Mouse (Mus musculus) CD4-positive, CD25-positive, alpha-beta regulatory T cell, adult 2 months (primary cell): ENCODE results near the gene Ptpro.
A peak's percentile ranks its signal among the peaks of the same experiment; 100 is the strongest.

Experiments used
- DNase-seq: peaks from one replicate; pipeline ENCODE4 v3.0.0-alpha.2; 2012; ENCODE audit warnings: low read depth, low spot score

Ptpro gene

DNA sequence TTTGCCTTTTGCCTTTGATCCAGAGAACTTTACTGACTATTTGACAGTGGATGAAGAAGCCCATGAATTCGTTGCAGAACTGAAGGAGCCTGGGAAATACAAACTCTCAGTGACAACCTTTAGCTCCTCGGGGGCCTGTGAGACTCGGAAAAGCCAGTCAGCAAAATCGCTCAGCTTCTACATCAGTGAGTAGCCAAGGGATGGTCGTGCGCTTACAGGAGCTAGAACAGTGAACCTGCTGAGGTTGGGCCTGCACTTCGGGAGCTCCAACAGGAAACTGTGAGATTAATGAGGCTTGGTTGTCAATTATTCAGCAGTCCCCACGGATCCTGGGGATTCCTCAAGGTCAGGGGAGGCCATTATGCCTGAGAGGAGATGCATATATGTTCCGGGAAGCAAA is 130.4 kb downstream of the Ptpro start:
- no peak for DNase-seq

DNA sequence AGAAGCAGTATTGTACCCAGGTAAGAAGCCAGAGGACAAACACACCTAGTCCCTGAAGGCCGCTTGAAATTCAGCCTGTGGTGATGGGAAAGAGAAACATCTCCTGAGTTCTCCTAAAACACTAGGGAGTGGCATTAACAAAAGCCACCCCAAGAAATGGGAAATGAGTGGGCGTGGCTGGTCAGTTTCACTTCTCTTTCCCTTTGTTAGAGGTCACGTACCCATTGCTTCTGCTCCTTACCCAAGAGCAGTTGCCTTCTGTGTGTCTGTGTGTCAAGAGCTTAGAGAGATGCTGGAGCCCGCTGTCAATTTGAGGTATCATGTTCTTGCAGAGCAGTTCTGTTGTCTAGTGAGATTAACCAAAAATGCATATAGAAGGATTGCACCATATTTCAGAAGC is 134.2 kb downstream of the Ptpro start:
- no peak for DNase-seq

DNA sequence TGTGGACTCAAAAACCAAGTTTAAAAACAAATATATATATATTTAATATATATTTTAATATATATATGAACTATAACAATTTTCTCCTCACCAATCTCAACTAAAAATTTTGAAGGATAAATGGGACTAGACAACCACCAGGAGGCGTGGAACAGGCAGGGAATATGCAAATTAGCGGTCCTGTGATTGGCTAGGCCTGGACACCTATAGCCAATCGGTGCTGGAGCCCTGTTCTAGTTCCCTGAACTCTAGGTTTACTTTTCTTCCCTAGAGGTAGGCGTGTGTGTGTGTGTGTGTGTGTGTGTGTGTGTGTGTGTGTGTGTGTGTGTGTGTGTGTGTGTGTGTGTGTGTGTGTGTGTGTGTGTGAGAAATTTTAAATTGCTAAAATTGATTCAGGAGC is 134.8 kb downstream of the Ptpro start:
- no peak for DNase-seq

DNA sequence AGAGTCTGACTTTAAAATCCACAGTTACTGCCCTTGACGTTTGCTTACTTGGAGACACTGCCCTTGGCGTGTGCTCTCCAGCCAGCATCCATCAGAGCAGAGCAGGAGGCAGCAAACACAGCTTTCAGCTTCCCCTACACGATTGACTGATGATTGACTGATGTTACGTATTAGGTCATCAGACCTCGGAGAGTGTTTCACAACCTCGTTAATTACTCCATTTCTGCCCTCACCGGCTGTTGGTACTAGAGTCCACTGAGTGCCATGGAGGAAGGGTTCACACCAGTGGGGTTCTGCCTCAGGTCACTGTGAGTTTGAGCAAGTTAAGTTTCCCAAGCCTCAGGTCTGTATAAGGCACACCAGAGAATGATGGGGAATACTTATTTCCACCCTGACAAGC is 143.0 kb downstream of the Ptpro start:
- DNase-seq: no peak

DNA sequence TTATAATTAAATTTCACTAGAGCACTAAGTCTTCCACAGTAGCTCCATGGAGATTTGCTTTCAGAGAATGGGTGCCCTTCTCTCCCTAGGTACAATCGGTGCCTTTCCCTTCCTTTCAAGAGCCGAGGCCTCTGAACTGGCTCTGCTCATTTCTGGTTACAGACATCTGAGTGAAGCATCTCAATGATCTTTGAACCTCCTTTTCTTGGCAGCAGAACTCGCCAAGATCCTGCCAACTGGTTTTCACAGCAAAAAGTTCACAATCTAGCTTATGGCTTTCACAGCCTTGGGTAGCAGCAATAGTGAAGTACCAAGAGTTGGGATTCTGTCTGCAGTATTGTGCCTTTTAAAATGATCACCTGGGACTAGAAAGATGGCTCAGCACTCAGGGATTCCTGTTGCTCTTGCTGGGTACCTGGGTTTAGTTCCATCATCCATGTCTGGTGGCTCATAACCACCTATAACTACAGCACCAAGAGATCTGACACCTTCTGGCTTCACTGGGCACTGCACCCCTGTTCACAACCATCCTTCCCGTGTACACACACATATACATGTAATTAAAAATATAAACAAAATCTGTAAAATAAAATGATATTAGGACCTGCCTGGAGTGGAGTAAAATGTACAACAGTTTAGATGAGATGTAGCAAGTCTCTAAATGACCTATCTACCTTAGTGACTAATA is 144.1 kb downstream of the Ptpro start:
- no peak for DNase-seq

DNA sequence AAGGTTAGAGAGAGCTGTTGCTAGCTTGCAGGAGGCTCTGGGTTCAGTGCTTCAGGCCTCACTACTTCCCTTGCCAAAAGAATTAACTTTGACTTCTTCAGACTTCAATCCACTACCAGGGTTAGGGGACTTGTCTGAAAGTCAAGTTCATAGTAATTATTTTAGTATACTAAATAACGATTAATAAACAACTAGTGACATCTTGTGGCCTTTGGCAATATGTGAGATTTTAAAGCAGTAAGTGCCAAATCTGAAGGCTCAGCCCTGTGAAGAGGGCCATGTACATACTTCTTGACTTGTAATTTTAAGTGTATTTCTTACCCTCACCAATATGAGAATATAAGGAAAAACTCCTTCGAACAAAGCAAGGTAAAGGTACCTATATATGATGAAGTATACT is 145.2 kb downstream of the Ptpro start:
- no peak for DNase-seq

DNA sequence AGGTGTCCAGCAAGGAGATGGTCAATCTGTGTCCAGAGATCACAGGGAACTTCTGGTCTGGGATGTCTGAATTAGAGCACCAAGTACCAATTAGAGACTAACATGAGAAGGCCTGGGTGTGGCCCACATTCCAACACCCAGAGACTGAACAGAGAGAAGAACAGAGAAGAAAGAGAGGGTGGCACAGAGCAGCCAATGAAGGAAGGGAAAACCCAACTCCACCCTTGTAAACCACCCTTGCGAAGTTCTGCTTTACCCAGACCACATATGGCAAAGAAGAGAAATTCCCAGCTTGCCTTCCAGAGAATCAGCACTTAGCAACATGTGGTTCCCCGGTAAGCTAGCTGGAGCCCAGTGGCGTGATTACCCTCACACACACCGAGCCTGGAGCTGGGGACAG is 152.1 kb downstream of the Ptpro start:
- DNase-seq: no peak

DNA sequence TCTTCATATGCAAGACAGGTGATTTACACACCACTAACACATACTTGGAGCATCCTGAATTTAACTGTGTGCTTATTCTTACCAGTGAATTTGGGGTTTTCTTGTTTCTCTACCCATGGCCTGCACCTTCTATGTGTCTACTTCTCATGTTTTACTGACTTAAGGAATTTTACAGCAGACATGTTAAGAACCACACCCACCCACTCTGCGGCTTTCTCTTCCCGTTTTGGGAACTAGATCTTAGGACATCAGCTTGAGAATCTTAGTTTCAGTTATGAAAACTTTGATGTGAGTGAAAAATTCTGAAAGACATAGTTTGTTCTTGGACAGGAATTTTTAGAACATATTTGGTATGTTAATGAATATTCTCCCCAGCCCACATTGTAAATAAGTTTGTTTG is 153.6 kb downstream of the Ptpro start:
- no peak for DNase-seq

DNA sequence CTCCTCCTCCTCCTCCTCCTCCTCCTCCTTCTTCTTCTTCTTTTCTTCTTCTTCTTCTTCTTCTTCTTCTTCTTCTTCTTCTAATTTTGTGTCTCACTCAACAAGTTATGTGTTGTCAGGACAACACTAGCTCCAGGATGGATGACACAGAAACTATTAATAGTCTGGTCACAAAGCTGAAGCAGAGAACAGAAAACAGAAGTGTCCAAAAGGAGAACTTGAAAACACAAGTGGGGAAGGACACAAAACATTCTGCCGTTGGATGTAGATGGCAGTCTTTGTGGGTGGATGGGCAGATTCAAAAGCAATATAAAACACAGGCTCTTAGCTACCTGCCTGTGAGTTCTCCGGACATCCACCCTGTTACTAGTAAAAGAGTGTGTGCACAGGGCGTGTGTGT is 158.4 kb downstream of the Ptpro start:
- no peak for DNase-seq

DNA sequence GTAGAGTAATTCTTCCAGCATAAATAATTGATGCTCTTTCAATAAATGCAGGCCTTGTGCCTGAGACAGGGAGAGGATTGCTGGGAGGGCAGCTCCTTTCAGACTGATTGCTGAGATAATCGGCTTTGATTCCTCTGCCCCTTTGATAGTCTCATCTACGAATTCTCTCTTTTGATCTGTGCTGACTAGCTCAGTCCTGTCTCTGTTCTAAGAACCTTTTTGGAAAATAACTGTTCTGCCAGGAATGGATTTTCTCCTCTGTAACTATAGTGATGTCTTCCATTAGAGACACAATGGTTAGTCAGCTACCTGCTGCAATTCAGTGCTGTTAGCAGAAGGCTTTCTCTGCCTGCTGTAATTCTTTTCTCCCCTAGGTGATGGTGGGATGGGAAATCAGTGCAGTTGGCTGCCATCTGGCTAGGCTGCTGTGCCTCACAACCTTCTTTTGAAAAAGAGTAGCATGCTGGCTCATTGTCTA is 159.8 kb downstream of the Ptpro start:
- no peak for DNase-seq

DNA sequence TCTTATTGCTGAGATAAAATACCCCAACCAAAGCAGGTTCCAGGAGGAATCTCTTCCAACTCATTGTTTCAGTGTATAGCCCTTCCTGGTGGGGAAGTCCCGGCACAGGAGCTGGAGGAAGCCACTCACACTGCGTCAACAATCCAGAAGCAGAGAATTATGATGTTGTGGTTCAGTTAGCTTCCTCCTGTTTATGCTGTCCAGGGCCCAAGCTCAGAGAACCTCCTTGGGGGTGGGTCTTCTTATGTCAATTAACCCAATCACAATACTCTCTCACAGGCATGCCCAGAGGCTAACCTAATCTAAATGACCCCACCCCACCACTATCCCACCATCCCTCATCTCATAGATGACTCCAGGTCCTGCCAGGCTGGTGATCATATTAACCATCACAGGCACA is 160.9 kb downstream of the Ptpro start:
- no peak for DNase-seq

DNA sequence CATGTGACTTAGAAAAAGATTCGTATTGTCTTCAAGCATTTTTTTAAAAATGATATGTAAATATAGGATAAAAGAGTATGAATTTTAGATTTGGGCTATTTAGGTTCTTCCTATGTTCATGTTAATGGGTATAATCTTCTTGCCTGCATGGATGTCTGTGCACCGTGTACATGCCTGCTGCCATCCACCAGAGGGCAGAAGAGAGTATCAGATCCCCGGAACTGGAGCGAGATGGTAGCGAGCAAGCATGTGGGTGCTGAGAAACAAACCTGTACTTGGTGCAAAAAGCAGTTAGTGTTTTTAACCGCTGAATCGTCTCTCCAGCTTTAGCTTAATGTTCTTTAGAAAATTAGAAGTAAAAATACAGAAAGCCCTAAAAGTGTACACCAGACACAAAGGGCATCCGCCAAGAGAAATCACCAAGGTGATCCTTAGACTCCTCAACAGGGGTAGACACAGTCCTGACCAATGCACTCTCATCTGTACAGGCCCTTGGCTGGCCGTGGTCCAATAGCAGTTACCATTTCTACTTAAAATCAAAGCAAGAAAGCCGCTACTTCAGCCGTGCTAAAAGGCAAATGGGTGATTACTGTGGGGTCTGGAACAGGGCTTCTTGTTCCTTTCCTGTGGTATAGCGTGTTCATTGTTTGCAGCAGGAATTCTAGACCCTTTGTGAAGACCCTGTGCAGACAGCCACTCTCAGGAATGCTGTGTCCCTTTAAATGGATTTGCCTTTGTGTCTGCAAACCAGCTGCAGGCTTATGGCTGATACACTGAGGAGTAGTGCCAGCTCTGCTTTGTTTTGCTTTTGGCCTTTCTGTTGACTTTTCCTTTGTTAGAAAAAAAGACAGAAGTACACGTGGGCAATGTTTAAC is 162.6 kb downstream of the Ptpro start:
- peak; percentile 69 for DNase-seq

DNA sequence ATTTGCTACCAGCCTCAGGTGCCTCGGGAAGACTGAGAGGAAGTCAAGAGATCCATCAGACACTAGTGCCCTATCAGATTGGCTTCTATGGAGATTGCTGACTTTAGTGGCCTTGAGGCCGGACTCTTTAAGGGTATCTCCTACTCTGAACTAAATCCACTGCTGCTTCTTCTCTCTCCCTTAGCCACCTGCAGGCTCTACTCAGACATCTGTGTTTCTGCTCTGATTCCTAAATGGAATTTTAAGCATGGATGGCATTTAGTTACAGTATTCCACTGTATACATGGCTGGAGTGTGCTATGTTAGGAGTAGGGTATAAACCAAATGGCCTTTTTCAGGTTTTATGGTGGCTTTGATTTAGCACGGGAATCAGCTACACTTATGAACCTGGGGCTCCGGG is 170.7 kb downstream of the Ptpro start:
- no peak for DNase-seq

DNA sequence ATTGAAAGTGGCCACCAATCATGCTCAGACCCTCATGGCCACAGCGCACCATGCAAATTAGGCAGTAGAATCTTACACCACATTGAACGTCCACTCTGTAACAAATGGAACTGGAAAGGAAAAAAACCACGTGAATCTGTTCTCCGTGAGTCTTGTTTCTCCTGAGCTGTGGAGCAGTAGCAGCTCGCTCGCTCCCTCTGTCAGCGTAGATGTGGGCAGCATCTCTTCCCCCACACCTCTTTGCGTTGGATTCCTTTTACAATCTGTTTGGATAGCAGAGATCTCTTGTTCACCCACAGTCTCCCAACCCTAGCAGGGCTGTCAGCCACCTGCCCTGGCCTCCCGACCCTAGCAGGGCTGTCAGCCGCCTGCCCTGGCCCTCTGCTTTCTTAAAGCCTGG is 171.7 kb downstream of the Ptpro start:
- no peak for DNase-seq

DNA sequence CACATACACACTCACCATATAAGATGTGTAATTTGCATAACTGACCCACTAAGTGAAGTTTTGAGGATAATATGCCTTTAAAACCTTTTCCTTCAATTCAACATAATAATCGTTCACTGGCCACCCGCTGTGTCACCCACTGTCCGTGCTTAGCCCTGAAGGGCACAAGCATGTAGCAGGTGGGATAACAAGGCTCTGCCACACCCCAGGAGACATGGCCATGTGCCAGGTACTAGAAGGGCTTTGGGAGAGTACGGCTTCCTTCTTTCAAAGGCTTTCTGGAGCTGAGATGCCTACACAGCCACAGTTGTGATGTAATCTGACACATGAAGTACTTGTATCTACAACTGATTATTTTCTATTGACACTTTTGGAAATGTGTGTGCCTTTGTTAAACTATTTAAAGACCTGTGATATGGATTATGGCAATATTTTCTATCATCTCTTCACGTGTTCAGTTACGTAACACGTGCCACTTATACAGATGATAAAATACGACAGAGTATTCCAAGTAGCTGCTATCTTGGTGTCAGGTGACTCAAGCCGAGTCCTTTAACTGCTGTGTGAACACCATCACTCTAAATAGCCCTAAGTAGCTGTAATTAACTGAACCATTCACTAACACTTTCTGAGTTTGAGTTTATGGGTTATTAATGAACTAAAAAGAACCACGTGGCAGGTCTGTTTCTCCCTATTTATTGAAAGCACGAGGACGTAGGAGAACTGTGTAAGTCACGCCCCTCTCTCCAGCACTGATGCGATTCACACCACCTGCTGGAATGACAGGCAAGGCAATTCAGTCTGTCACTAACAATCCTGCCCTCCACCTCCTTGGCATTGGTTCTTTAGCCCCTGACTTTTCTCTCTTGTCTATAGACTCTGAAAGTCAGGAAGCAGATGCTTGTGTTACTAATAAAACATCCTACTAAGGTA is 173.6 kb downstream of the Ptpro start:
- DNase-seq: no peak

DNA sequence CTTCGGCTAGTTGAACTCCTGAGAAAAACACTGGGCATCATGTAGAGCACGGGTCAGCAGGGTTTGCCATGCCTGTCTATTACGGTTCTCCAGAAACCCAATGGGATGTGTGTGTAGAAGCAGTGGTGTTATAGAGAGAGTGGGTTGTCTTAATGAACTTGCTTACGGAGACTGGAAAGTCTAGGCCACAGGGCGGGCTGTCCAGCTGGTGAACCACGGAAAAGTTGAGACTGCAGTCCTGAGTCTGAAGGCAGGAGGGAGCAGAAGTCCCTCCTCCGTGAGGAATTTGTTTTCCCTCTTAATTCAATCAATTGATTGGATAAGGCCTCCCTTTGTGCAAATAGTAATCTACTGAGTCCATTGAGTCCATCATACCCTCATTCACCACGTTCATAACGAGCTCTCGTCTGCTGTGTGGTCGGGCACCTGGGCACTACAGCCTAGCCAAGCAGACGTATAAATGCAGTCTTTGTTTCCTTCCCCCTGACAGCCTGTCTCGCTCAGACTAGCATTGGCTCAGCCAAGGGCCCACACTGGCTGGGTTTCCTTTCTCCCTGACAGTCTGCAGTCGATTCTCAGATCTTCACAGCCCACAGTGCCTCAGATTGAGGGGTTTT is 181.5 kb downstream of the Ptpro start:
- no peak for DNase-seq

DNA sequence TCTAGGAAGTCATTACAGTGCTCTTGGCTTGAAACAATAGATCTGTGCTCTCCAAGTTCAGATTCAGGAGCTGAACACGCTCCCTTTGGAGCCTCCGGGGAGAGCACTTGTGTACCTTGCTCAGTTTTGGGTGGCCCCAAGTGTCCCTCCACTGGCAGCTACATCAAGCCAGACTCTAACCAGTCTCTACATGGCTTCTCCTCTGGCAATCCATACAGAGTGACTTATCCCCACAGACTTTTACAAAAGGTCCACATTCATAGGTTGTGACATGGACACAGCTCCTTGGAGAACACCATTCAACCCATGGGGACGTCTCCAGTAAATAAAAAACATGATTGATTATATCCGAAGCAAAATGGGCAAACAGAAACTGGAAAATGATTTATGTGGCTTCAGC is 185.4 kb downstream of the Ptpro start:
- no peak for DNase-seq

DNA sequence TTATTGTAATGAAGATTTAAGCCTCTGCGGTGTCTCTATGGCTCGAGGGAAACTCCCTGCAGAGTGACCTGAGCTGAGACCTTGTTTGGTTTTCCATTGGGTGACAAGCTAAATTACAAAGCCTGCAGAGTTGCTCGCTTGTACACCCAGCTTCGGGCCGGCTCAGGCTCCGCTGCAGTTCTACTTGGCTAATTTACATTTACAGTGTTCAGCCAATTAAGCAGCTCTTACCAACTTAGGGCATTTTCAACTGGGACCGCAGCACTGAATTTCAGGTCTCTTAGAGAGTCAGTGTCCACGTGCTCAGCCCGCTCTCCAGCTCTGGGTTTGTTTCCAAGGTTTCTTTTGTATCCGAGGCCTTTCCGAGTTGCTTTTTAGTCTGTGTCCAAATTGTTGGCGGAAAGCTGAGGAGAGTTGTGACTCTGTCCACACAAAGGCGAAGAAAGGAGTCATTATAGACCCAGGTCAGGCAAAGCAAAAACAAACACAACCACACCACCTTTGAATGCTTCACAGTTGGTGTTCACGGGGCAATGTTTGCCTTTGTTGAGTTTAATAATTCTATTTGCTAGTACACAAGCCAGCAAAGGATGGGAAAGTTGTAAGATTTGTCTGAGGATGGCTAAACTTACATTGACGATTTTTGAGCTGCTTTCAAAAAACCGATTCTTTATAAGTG is 185.9 kb downstream of the Ptpro start:
- DNase-seq: no peak

DNA sequence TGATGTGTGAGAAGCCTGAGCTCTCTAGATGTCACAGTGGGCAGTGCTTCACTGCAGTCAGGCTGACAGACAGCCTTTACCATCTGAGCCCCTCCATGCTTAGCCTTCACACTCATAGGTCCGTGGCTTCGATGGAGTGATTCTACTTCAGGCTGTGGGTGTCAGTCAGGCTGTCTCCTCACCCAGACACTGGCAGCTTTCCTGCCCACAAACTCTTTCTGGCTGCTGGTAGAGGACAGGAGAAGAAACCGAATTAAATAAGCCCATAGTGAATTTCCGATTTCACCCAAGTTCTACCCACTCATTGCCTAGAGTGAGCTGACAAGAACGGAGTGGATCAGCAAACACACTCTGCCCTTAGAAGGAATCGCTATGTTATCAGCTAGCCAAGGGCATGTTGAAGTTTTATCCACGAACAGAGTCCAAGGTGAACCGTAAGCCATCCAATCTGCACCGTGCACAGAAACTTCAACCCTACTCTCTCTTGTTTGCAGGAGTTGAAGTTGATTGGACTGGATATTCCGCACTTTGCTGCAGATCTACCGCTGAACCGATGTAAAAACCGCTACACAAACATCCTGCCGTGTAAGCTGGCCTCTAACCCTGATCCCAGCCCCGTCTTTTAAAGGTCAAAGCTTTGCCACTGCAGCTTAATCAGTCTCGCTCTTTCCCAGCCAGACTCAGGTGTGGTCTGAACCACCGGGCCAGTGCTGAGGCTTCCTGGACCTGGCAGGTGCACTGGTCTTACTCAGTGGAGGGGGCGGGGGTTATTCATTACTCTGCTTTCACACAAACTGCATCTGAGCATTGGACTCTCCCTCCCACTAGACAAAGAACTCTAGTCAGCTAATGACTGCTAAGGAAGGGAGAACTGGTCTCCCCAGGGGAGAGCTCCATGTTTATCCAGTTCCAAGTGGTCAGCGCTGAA is 188.7 kb downstream of the Ptpro start:
- DNase-seq: no peak

DNA sequence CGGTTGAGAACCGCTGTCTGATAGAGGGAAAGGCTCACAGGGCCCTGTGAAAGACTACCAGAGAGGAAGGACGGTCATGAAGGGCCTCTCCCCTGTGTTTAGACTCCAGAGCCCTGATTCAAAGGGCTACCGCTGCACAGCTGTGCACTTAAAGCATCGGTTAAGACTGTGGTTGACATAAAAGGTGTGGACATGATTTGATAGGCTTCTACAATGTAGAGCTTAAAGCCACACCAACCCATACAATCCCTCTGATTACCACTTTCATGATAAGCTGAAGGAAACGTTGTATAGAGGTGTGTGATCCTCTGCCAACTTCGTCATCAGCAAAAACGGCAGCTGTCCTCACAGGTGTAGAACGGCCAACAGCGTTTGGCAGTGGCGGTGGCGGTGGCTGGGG is 191.0 kb downstream of the Ptpro start:
- DNase-seq: no peak
